10 mouse cellular contexts compared by ENCODE assay signal in the genomic region with DNA sequence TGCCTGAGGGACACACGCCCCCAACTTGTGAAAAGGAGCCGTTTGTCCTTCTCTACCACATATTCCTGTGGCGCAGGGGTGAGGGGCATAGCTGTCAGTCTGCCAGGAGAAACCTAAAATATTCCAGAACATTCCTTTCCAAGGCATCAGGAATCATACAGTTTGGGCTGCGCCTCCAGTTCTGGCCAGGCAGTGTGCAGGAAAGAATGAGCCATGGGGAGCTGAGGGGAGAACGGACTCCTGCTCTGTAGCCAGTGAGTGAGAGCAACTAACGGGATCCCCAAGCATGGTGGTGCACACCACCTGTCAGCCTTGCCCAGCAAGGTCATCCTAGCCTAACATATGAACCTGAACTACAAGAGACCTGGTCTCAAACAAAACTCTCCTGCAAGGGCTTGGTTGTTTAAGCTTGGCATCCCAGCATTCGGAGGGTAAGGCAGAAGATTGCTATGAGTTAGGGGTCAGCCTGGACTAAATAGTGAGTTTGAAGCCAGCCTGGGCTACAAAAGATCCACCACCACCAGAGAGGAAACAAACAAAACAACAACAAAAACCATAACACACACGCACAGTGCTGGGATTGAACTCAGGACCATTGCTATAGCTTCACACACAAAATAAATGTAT. TPM values are rescaled to one million over a fixed set of nuclear protein-coding genes. Genes with fewer than 3 reads are reported as not detected.
DNase-seq lines count a peak whose midpoint lies in the region; ATAC-seq and TF ChIP-seq lines count a peak whose summit lies in the region.
"Had no signal": no experiment of that assay in that cellular context is flagged by ENCODE, and none has a peak within 500 bp of the region (broad histone marks: within the 10 kb centered on the region; RNA-seq: fewer than 3 reads in every experiment).

No protein-coding gene starts in this region.

- H3K36me3 ChIP-seq in lung, embryonic 16.5 days (ENCODE audit: control insufficient read depth, insufficient read depth, low read length) = no peaks in the 10 kb centered on the region
- H3K36me3 ChIP-seq in heart, embryonic 12.5 days = no peaks in the 10 kb centered on the region

- TF ChIP-seq CTCF in olfactory bulb, adult 2 months (IDR thresholded peaks at IDR 0.05; ENCODE audit: insufficient read depth, low read depth, low read length) = no peak

- H3K4me3 ChIP-seq in lung, embryonic 16.5 days (ENCODE audit: low read length) = no peak overlapping the region
- H3K4me3 ChIP-seq in heart, embryonic 12.5 days = no peak overlapping the region
- H3K4me3 ChIP-seq in olfactory bulb, adult 2 months (ENCODE audit: insufficient read depth, low read depth, low read length) = no peak overlapping the region

- peaks cover 8% of the 10 kb centered on the region; the same call in 1 of the 2 replicates for H3K4me1 ChIP-seq in lung, embryonic 16.5 days (replicated peaks; ENCODE audit: control insufficient read depth, insufficient read depth, low read length)
- peaks cover 14% of the 10 kb centered on the region for H3K4me1 ChIP-seq in heart, embryonic 12.5 days (replicated peaks)
- H3K4me1 ChIP-seq in olfactory bulb, adult 2 months (ENCODE audit: control insufficient read depth, insufficient read depth, low read length) = peaks cover 3% of the 10 kb centered on the region

- H3K9ac ChIP-seq in lung, embryonic 16.5 days (ENCODE audit: low read length) = no peak overlapping the region
- H3K9ac ChIP-seq in heart, embryonic 12.5 days = peak overlapping the region; percentile 52; the same call in 1 of the 2 replicates

- peak; percentile 62; the same call in 1 of the 2 replicates for ATAC-seq in frontal cortex, adult (ENCODE audit: low TSS enrichment)
- peak; percentile 43 for ATAC-seq in lung, embryonic 16.5 days (ENCODE audit: low read depth)
- ATAC-seq in heart, embryonic 12.5 days (ENCODE audit: insufficient number of reproducible peaks, low FRiP score) = no peak

- H3K27me3 ChIP-seq in lung, embryonic 16.5 days (ENCODE audit: control insufficient read depth, insufficient read depth, low read depth, low read length) = no peaks in the 10 kb centered on the region
- H3K27me3 ChIP-seq in heart, embryonic 12.5 days (replicated peaks) = no peaks in the 10 kb centered on the region; the same call in 1 of the 2 replicates

- intact Hi-C loops in left cerebral cortex, postnatal 4 days (cut with DNase I) = no loop called here

- peak overlapping the region; percentile 18; the same call in 1 of the 2 replicates for H3K4me2 ChIP-seq in lung, embryonic 16.5 days (ENCODE audit: low read depth, low read length)
- H3K4me2 ChIP-seq in heart, embryonic 12.5 days = no peak overlapping the region

- WGBS in lung, embryonic 16.5 days = 62% methylated on average over 8 of the region's 8 CpGs
- 46% methylated on average over 8 of the region's 8 CpGs for WGBS in heart, embryonic 12.5 days
- WGBS in olfactory bulb, adult 2 months = 59% methylated on average over 8 of the region's 8 CpGs

- no peaks in the 10 kb centered on the region for H3K9me3 ChIP-seq in lung, embryonic 16.5 days (ENCODE audit: control insufficient read depth, low read length)
- H3K9me3 ChIP-seq in heart, embryonic 12.5 days (replicated peaks) = no peaks in the 10 kb centered on the region

- TF ChIP-seq POLR2A in olfactory bulb, adult 2 months (IDR thresholded peaks at IDR 0.05; ENCODE audit: insufficient read depth, low read depth, low read length) = no peak

- DNase-seq in frontal cortex, adult 2 months (ENCODE audit: extremely low spot score in 1 of 2, low spot score in 1 of 2) = no peak
- DNase-seq in lung, postnatal 10 days = no peak
- DNase-seq in left cerebral cortex, postnatal 4 days = no peak
- no peak for DNase-seq in right cerebral cortex, adult 2 months (ENCODE audit: low spot score in 2 of 2)
- DNase-seq: layer of hippocampus, adult 9-11 months; midbrain, embryonic 14.5 days had no signal

- H3K27ac ChIP-seq in lung, embryonic 16.5 days (ENCODE audit: low read length) = peak overlapping the region; percentile 7
- H3K27ac ChIP-seq in heart, embryonic 12.5 days (ENCODE audit: poor library complexity, severe bottlenecking) = peak overlapping the region; percentile 34; the same call in 1 of the 2 replicates
- H3K27ac ChIP-seq in olfactory bulb, adult 2 months (ENCODE audit: insufficient read depth, low read depth, low read length) = 0 out of 2 replicates have a peak overlapping the region, but pooled peaks have one; percentile 55

RNA-seq across cellular contexts. Expression of gene Gm10282, which starts 2.0 kb away (rescaled TPM):
- 3.7 and 6.4 TPM in 2 replicates for polyA plus RNA-seq in frontal cortex, adult 2 months (2012; rRNA removed)
- polyA plus RNA-seq in lung, embryonic 16.5 days (2015; fragmentation: Nextera tagmentation; extraction: Ambion mirVana) = 33.3 and 34.5 TPM in 2 replicates
- polyA plus RNA-seq in heart, embryonic 12.5 days (2016; fragmentation: Nextera tagmentation; extraction: Ambion mirVana) = 17.1 and 19.9 TPM in 2 replicates
- polyA plus RNA-seq in olfactory bulb, adult 2 months (2012; ENCODE audit: insufficient read depth, insufficient read length, low replicate concordance, missing spikeins) = 407 TPM in 1 of 2 replicates, not detected in the other
- total RNA-seq in left cerebral cortex, postnatal 4 days (2021) = 10 to 100 TPM; 18.5 to 19.4 TPM

RNA-seq across cellular contexts. Expression of gene Klf2, which starts 15.7 kb away (rescaled TPM):
- polyA plus RNA-seq in frontal cortex, adult 2 months (2012; rRNA removed) = 10.3 and 18.3 TPM in 2 replicates
- 11.7 and 12.9 TPM in 2 replicates for polyA plus RNA-seq in lung, embryonic 16.5 days (2015; fragmentation: Nextera tagmentation; extraction: Ambion mirVana)
- polyA plus RNA-seq in heart, embryonic 12.5 days (2016; fragmentation: Nextera tagmentation; extraction: Ambion mirVana) = 28.1 and 31.6 TPM in 2 replicates
- polyA plus RNA-seq in olfactory bulb, adult 2 months (2012; ENCODE audit: insufficient read depth, insufficient read length, low replicate concordance, missing spikeins) = not detected in 2 replicates
- total RNA-seq in left cerebral cortex, postnatal 4 days (2021) = 10 to 100 TPM; 13.1 to 15.1 TPM

Comparison
In these comparisons a context has a peak if more than half of its experiments do, and no peak if none do; other contexts are left out.
1. RNA of gene Klf2, which starts 15.7 kb away (polyA plus RNA-seq): 28.1 to 31.6 TPM in heart, embryonic 12.5 days, 11.7 to 12.9 TPM in lung, embryonic 16.5 days and 10.3 to 18.3 TPM in frontal cortex, adult 2 months; not detected in olfactory bulb, adult 2 months; every median in the first group is over 10 times any median in the second.
2. Peak in every context shown above with its lines, with median percentiles within 50 percentile points of each other: H3K27ac ChIP-seq.